Mouse (Mus musculus) urinary bladder, postnatal 25 days (tissue): Measurements from ENCODE around the gene Otud1.

Experiments
- DNase-seq: peaks from one replicate; pipeline ENCODE4 v3.0.0; 2022; ENCODE audit warnings: low spot score

The Otud1 gene

DNA sequence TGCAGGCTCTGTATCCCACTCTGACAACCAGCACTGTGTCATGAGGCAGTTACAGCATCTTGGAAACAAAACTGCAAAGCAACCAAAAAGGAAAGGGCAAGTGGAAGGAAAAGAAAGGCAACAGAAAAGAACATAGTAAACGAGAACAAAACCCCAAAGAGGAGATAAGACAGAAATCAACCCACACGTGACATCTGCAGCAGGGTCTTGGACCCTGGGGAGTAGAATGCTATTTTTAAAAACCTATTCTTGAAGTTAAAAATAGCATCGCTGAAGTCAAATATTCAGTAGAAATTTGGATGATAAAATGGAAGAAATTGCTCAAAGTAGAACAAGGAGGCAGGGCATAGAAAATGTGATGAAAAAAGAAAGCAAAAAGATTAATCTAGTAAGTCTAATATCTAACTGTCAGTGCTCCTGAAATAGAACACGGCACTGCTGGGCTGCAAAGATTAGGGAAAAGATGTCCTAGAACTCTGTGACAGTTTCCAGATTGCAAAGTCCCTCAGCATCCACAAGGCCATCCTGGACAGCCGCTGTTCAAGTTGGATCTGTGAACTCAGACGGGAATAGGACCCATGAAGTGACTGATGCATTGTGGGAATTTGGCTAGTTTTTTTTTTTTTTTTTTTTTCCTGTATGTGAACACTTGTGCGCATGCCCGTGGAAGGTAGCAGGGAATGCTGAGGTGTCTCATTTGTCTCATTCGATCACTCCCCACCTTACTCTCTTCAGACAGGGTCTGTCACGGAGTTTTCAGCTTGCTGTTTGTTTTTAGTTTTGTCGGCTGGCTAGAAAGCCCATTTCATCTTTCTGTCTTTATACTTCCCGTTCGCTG is 13.5 kb downstream of the Otud1 start:
- no peak for DNase-seq

- no peak for DNase-seq
These were observed 25.4 kb downstream of the Otud1 start for GRCm38 (mm10) chr2:19682997-19683396.

- no peak for DNase-seq
These were observed 28.1 kb downstream of the Otud1 start for GRCm38 (mm10) chr2:19685489-19686147.

GRCm38 (mm10) chr2:19690094-19690493 is 32.5 kb downstream of the Otud1 start:
- DNase-seq, result no peak

- DNase-seq, result no peak
These were observed 42.2 kb downstream of the Otud1 start for GRCm38 (mm10) chr2:19699573-19700295.

- no peak for DNase-seq
These were observed 43.8 kb downstream of the Otud1 start for GRCm38 (mm10) chr2:19701386-19701785.

DNA sequence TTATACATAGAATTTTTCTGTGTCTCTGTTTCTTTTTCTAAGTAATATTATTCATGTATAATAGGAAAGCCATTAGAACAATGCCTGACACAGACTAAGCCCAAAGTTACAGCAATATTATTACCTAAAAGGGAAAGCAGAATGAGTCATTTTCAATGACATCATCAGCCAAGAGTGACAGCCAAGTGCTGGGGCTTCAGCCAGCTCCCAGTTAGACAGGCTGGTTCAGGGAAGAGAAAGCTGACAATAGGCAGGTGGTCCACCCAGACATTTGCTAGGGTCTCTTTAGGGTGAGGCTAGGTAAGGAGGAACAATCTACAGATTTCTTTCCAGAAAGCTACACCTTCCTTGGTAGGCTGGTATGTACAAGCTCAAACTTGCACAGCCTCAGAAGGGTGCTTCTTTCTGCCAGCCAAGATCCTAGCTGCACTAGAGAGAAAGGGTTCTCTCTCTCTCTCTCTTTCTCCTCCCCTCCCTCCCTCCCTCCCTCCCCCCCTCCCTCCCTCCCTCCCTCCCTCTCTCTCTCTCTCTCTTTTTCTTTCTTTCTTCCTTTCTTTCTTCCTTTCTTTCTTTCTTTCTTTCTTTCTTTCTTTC is 45.6 kb downstream of the Otud1 start:
- no peak for DNase-seq

DNA sequence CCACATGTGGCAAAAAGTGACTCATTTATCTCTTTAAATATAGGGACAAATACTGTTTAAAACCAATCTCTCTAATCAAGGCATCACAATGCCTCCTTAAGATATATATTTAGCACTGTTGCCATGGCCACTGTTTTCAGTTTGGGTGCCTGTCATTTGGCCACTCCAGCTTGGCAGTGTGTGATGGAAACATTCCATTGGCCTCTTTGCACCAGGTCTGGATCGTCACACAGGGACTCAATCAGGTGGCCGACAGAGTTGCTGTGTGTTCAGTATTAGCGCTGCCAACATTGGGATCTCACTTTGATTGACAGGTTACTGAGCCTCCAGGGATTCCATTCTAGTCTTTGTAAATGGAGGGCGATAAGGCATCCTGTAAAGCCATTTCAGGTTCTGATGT is 46.1 kb downstream of the Otud1 start:
- no peak for DNase-seq

DNA sequence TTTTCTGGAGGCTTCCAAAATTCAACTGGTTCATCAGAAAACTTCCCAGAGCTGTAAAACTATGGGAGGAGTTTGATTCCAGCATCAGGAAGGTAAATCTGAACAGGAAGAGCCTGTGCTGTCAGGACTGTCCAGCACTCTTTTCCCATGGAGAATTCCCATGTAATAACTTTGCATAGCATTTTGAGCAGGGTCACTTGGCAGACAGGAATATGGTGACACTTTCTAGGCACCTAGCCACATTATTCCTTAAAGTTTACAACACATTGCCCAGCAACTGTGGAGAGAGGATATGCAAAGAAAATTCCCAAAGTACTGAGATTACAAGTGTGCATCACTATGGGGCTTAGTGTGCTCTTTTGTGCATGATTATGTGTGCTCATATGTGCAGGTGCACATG is 46.7 kb downstream of the Otud1 start:
- no peak for DNase-seq

DNA sequence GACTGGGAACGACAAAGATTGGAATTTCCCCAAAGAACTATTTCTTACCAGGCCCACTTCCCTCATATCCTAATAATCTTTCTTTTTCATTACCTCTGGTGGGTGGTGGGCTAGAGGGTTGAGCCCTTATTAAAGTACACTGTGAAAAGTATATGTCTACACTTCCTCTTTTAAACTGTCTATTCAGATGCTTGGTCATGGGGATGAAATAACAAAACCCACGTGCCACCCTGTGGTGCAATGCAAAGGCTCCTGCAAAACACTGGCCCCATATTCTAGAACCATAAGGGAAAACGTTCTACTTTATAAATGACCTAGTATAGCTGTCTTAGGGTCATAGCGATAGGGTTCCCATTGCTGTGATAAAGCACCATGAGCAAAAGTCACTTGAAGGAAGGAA is 49.3 kb downstream of the Otud1 start:
- no peak for DNase-seq
